Mouse (Mus musculus) lung, postnatal 14 days (tissue): ENCODE measurements at regions not wholly inside any gene's neighbourhood (a gene's known extent, or its start where the extent isn't known, plus 50 kb on each side); places are given as distances from the start of the nearest gene placed in this dataset.
"Not testable (repeated sequence)": the region's sequence is repeated elsewhere in the genome, so short reads cannot be mapped to it uniquely, and the experiment has no call there.

ENCODE experiments used
- DNase-seq: peaks from one replicate; pipeline ENCODE4 v3.0.0; 2021

DNA sequence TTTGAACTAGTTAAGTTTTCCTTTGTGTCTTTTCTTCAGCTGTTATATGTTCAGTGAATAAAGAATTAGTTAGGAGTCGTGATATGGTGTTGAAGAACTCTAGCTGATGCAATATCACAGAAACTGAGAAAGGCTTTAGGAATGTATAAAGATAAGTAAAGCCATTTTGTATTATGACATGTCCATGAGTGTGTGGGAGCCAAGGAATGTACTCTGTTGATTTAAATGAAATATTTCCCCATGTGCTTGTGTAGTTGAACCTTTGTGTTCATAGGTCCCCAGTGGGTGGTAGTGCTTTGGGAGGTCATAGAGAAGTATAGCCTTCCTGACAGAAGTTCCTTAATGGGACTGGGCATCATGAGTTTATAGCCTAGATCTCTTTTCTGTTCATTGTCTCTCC is 542.2 kb downstream of the Serpinb8 start:
- no peak for DNase-seq

DNA sequence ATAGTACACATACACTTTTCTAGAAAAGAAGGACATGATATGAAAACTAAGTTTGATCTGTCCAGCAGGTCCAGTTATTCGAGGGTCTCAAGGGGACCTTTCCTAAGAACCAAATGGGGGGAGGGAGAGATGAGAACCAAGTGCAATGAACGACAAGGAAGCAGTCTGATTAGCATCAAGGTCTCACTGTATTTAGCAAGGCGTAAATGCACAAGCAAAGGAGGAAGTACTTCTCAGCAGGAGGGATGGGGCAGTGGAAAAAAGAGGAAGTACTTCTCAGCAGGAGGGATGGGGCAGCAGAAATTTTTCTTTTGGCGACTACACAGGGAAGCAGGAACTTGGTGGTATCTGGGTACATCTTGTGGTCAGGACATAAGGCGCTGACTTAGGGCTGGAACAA is 545.5 kb downstream of the Serpinb8 start:
- not testable (repeated sequence) for DNase-seq

DNA sequence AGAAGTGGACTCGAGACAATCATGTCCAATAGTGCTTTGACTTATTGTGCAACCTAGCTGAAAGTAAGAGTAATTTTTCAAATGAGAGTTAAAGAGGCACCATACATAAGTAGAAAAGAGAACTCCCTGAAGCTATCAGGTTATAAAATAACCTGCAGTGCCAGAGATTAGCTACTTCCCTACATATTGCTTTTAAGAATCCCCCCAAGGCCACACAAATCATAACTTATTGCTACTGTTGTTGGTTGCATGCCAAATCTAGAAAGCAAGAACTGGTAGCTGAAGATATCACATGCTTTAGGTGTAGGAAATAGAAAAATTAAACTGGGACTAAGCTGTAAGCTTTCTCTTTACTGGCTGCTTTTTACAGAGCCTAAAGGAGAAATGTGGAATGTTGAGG is 554.3 kb downstream of the Serpinb8 start:
- DNase-seq, result no peak

GRCm38 (mm10) chr1:108181350-108182167 is 591.8 kb downstream of the Serpinb8 start:
- DNase-seq, result no peak

GRCm38 (mm10) chr1:108182168-108182539 is 592.3 kb downstream of the Serpinb8 start:
- no peak for DNase-seq

- DNase-seq, result no peak
These were observed 634.2 kb downstream of the Serpinb8 start for GRCm38 (mm10) chr1:108224047-108224446.

- DNase-seq, result no peak
These were observed 650.3 kb downstream of the Serpinb8 start for GRCm38 (mm10) chr1:108240152-108240551.

GRCm38 (mm10) chr1:108255147-108255546 is 665.3 kb downstream of the Serpinb8 start:
- DNase-seq, result no peak

- DNase-seq, result no peak
These were observed 669.5 kb downstream of the Serpinb8 start for GRCm38 (mm10) chr1:108259355-108259754.

DNA sequence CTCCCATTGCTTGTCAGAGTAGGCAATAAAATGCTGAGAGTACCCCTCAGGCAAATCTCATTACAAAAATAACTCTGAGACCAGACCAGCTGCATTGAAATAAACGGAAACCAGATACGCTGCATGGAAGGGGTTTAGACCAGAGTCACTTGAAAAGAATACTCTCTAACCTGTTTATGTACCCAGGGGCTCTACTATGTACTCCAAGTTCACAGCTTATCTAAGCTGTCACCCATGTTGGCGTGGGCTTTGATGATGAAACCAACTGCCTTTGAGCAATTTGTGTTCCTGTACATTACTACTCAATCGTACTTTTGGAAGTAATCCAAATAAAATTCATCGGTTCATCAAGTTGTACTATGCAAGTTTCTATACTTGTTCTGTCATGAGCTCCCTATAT is 692.3 kb downstream of the Serpinb8 start:
- no peak for DNase-seq

GRCm38 (mm10) chr1:108286571-108286970 is 696.8 kb downstream of the Serpinb8 start:
- DNase-seq, result no peak
